Mouse (Mus musculus): ENCODE results near the gene 4921524J17Rik. TPM values are rescaled to one million over a fixed set of nuclear protein-coding genes. Genes with fewer than 3 reads are reported as not detected.

Gene 4921524J17Rik
- polyA plus RNA-seq, 1 experiment from 2014 or later = 37.8 TPM

- Histone ChIP-seq H3K27me3 (ENCODE audit: low read depth, poor library complexity, severe bottlenecking) (no peaks in the 10 kb centered on the region), H3K27ac (replicated peaks) (no peak overlapping the region), H3K4me3 (no peak overlapping the region), H3K9me3 (replicated peaks) (no peaks in the 10 kb centered on the region), H3K4me1 (no peaks in the 10 kb centered on the region), H3K36me3 (no peaks in the 10 kb centered on the region)
- 85% methylated on average over 5 of the region's 5 CpGs for WGBS
- DNase-seq (ENCODE audit: low spot score) = no peak
Observed at GRCm38 (mm10) chr8:85396432-85397079, 36.1 kb downstream of the 4921524J17Rik start.

GRCm38 (mm10) chr8:85395681-85396431 is 36.8 kb downstream of the 4921524J17Rik start:
- 87% methylated on average over 8 of the region's 8 CpGs for WGBS
- DNase-seq (ENCODE audit: low spot score) = no peak
- Histone ChIP-seq H3K4me3 (no peak overlapping the region), H3K4me1 (no peaks in the 10 kb centered on the region), H3K9me3 (replicated peaks) (no peaks in the 10 kb centered on the region), H3K27ac (replicated peaks) (no peak overlapping the region), H3K27me3 (ENCODE audit: low read depth, poor library complexity, severe bottlenecking) (no peaks in the 10 kb centered on the region), H3K36me3 (no peaks in the 10 kb centered on the region)

- no peak overlapping the region for H3K4me3 ChIP-seq
- no peaks in the 10 kb centered on the region for H3K27me3 ChIP-seq (ENCODE audit: low read depth, poor library complexity, severe bottlenecking)
- no peaks in the 10 kb centered on the region for H3K36me3 ChIP-seq
- no peaks in the 10 kb centered on the region for H3K9me3 ChIP-seq (replicated peaks)
- no peaks in the 10 kb centered on the region for H3K4me1 ChIP-seq
- DNase-seq (ENCODE audit: low spot score) = no peak
- no peak overlapping the region for H3K27ac ChIP-seq (replicated peaks)
- WGBS = 83% methylated on average over 3 of the region's 3 CpGs
Observed at GRCm38 (mm10) chr8:85395017-85395416, 37.6 kb downstream of the 4921524J17Rik start.

- no peak overlapping the region for H3K4me3 ChIP-seq
- no peaks in the 10 kb centered on the region for H3K4me1 ChIP-seq
- no peaks in the 10 kb centered on the region for H3K27me3 ChIP-seq (ENCODE audit: low read depth, poor library complexity, severe bottlenecking)
- DNase-seq (ENCODE audit: low spot score) = no peak
- H3K27ac ChIP-seq (replicated peaks) = no peak overlapping the region
- no peaks in the 10 kb centered on the region for H3K36me3 ChIP-seq
- 94% methylated on average over 6 of the region's 6 CpGs for WGBS
- no peaks in the 10 kb centered on the region for H3K9me3 ChIP-seq (replicated peaks)
Observed at GRCm38 (mm10) chr8:85393199-85393598, 39.4 kb downstream of the 4921524J17Rik start.

GRCm38 (mm10) chr8:85391438-85391837 is 41.2 kb downstream of the 4921524J17Rik start:
- Histone ChIP-seq H3K4me3 (no peak overlapping the region), H3K27ac (replicated peaks) (no peak overlapping the region), H3K27me3 (ENCODE audit: low read depth, poor library complexity, severe bottlenecking) (no peaks in the 10 kb centered on the region), H3K36me3 (no peaks in the 10 kb centered on the region), H3K9me3 (replicated peaks) (no peaks in the 10 kb centered on the region), H3K4me1 (no peaks in the 10 kb centered on the region)
- DNase-seq (ENCODE audit: low spot score) = no peak
- WGBS = 86% methylated on average over 1 of the region's 1 CpGs

- Histone ChIP-seq H3K27me3 (ENCODE audit: low read depth, poor library complexity, severe bottlenecking) (no peaks in the 10 kb centered on the region), H3K27ac (replicated peaks) (no peak within 1 kb of the TSS), H3K9me3 (replicated peaks) (no peaks in the 10 kb centered on the region), H3K36me3 (no peaks in the 10 kb centered on the region), H3K4me1 (no peaks in the 10 kb centered on the region), H3K4me3 (no peak within 1 kb of the TSS)
- DNase-seq (ENCODE audit: low spot score) = no peak
- 91% methylated on average over 6 of the region's 6 CpGs for WGBS
Observed at GRCm38 (mm10) chr8:85386205-85386604, 46.4 kb downstream of the 4921524J17Rik start, which contains the start of gene Mylk3. Gene Mylk3 (minus strand): TSS chr8:85386345.

GRCm38 (mm10) chr8:85381926-85382325 is 50.7 kb downstream of the 4921524J17Rik start:
- no peaks in the 10 kb centered on the region for H3K9me3 ChIP-seq (replicated peaks)
- no peak overlapping the region for H3K4me3 ChIP-seq
- 0 out of 2 replicates have a peak overlapping the region, but pooled peaks have one; percentile 6 for H3K27ac ChIP-seq (replicated peaks)
- WGBS = 85% methylated on average over 4 of the region's 4 CpGs
- H3K27me3 ChIP-seq (ENCODE audit: low read depth, poor library complexity, severe bottlenecking) = no peaks in the 10 kb centered on the region
- no peaks in the 10 kb centered on the region for H3K36me3 ChIP-seq
- DNase-seq (ENCODE audit: low spot score) = no peak
- H3K4me1 ChIP-seq = peaks cover 6% of the 10 kb centered on the region

- Histone ChIP-seq H3K4me3 (no peak overlapping the region), H3K36me3 (no peaks in the 10 kb centered on the region), H3K9me3 (replicated peaks) (no peaks in the 10 kb centered on the region), H3K27ac (replicated peaks) (peak overlapping the region; percentile 11; the same call in 1 of the 2 replicates), H3K4me1 (peaks cover 6% of the 10 kb centered on the region), H3K27me3 (ENCODE audit: low read depth, poor library complexity, severe bottlenecking) (no peaks in the 10 kb centered on the region)
- 82% methylated on average over 8 of the region's 8 CpGs for WGBS
- DNase-seq (ENCODE audit: low spot score) = no peak
Observed at GRCm38 (mm10) chr8:85380824-85381209, 51.8 kb downstream of the 4921524J17Rik start.

GRCm38 (mm10) chr8:85380123-85380823 is 52.4 kb downstream of the 4921524J17Rik start:
- H3K36me3 ChIP-seq = no peaks in the 10 kb centered on the region
- no peaks in the 10 kb centered on the region for H3K27me3 ChIP-seq (ENCODE audit: low read depth, poor library complexity, severe bottlenecking)
- H3K4me1 ChIP-seq = peaks cover 6% of the 10 kb centered on the region
- WGBS = 85% methylated on average over 10 of the region's 10 CpGs
- no peak overlapping the region for H3K4me3 ChIP-seq
- peak overlapping the region; percentile 11; the same call in 1 of the 2 replicates for H3K27ac ChIP-seq (replicated peaks)
- H3K9me3 ChIP-seq (replicated peaks) = no peaks in the 10 kb centered on the region
- DNase-seq (ENCODE audit: low spot score) = no peak

- Histone ChIP-seq H3K27ac (replicated peaks) (no peak overlapping the region; the same call in 1 of the 2 replicates), H3K27me3 (ENCODE audit: low read depth, poor library complexity, severe bottlenecking) (no peaks in the 10 kb centered on the region), H3K36me3 (no peaks in the 10 kb centered on the region), H3K4me1 (peaks cover 6% of the 10 kb centered on the region), H3K9me3 (replicated peaks) (no peaks in the 10 kb centered on the region), H3K4me3 (no peak overlapping the region)
- DNase-seq (ENCODE audit: low spot score) = no peak
- 52% methylated on average over 2 of the region's 2 CpGs for WGBS
Observed at GRCm38 (mm10) chr8:85379142-85379781, 53.4 kb downstream of the 4921524J17Rik start.

- 70% methylated on average over 3 of the region's 3 CpGs for WGBS
- H3K27me3 ChIP-seq (ENCODE audit: low read depth, poor library complexity, severe bottlenecking) = no peaks in the 10 kb centered on the region
- DNase-seq (ENCODE audit: low spot score) = no peak
- peaks cover 6% of the 10 kb centered on the region for H3K4me1 ChIP-seq
- no peaks in the 10 kb centered on the region for H3K9me3 ChIP-seq (replicated peaks)
- no peaks in the 10 kb centered on the region for H3K36me3 ChIP-seq
- H3K4me3 ChIP-seq = no peak overlapping the region
- no peak overlapping the region for H3K27ac ChIP-seq (replicated peaks)
Observed at GRCm38 (mm10) chr8:85376516-85376915, 56.1 kb downstream of the 4921524J17Rik start.

GRCm38 (mm10) chr8:85374286-85374685 is 58.3 kb downstream of the 4921524J17Rik start:
- Histone ChIP-seq H3K9me3 (replicated peaks) (no peaks in the 10 kb centered on the region), H3K4me3 (no peak overlapping the region), H3K27me3 (ENCODE audit: low read depth, poor library complexity, severe bottlenecking) (no peaks in the 10 kb centered on the region), H3K4me1 (no peaks in the 10 kb centered on the region; the same call in 1 of the 2 replicates), H3K36me3 (no peaks in the 10 kb centered on the region), H3K27ac (replicated peaks) (no peak overlapping the region)
- 74% methylated on average over 4 of the region's 4 CpGs for WGBS
- DNase-seq (ENCODE audit: low spot score) = no peak

All from midbrain, embryonic 10.5 days (tissue).